11 mouse cellular contexts compared by ENCODE assay signal in the genomic region with DNA sequence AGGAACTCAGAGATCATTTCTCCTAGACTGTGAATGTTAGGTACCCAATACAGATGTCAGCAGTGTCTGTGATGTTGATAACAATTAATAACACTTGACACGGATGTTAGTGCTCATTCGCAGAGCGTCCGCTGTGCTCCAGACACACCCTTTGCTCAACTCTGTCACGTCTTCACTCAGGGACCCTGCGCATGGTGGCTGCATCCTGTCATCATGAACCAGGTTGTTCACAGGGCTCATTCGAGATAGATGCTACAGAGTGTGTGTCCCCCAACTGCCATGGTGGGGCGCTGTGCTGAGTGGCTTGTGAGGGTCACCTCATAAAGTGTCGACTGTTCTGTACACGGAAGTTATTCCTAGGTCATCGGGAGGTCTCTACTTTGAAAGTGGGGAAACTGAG.
DNase-seq lines count a peak whose midpoint lies in the region; ATAC-seq and TF ChIP-seq lines count a peak whose summit lies in the region.
"Had no signal": no experiment of that assay in that cellular context is flagged by ENCODE, and none has a peak within 500 bp of the region (broad histone marks: within the 10 kb centered on the region; RNA-seq: fewer than 3 reads in every experiment).

No protein-coding gene starts in this region.

- TF ChIP-seq POLR2A in limb, embryonic 14.5 days (IDR thresholded peaks at IDR 0.05; ENCODE audit: borderline replicate concordance, extremely low read depth, insufficient read depth, insufficient read length): no peak

- no peaks in the 10 kb centered on the region for H3K9me3 ChIP-seq in kidney, embryonic 16.5 days (ENCODE audit: low read length)
- no peaks in the 10 kb centered on the region for H3K9me3 ChIP-seq in limb, embryonic 14.5 days (ENCODE audit: control insufficient read depth, low read length)
- H3K9me3 ChIP-seq: hindbrain, embryonic 13.5 days; liver, embryonic 13.5 days had no signal

- H3K4me1 ChIP-seq in kidney, embryonic 16.5 days (ENCODE audit: insufficient read depth, low read length): peaks cover 28% of the 10 kb centered on the region
- H3K4me1 ChIP-seq in brown adipose tissue, adult 24 weeks (ENCODE audit: control insufficient read depth, insufficient read depth, insufficient read length, low read length): peaks cover 20% of the 10 kb centered on the region
- H3K4me1 ChIP-seq in limb, embryonic 14.5 days (ENCODE audit: control insufficient read depth, insufficient read depth, low read length): peaks cover 43% of the 10 kb centered on the region

- peak; percentile 34 for DNase-seq in gastrocnemius, postnatal 10 days
- DNase-seq in gastrocnemius, postnatal 14 days: no peak
- no peak for DNase-seq in kidney, postnatal 14 days
- no peak for DNase-seq in limb, embryonic 14.5 days (ENCODE audit: low spot score)
- DNase-seq in left cerebral cortex, postnatal 36 days (ENCODE audit: low spot score in 2 of 2): no peak
- DNase-seq in thymus, postnatal 0 days (ENCODE audit: low spot score): no peak
- DNase-seq: liver, embryonic 13.5 days had no signal

- no peak overlapping the region for H3K4me2 ChIP-seq in kidney, embryonic 16.5 days (replicated peaks; ENCODE audit: low read depth, low read length)
- H3K4me2 ChIP-seq in limb, embryonic 14.5 days (replicated peaks; ENCODE audit: low read depth, low read length, severe bottlenecking): no peak overlapping the region
- H3K4me2 ChIP-seq: hindbrain, embryonic 13.5 days; liver, embryonic 13.5 days had no signal

- intact Hi-C loops in gastrocnemius, postnatal 14 days (cut with DNase I; ENCODE audit: low total_unique reads): no loop called here
- intact Hi-C loops in left cerebral cortex, postnatal 36 days (cut with DNase I): no loop called here

- ATAC-seq in kidney, embryonic 16.5 days (ENCODE audit: low FRiP score, low TSS enrichment): peak; percentile 2; the same call in 1 of the 2 replicates
- ATAC-seq in limb, embryonic 14.5 days (ENCODE audit: low FRiP score, low read depth): no peak
- ATAC-seq: activated CD4-positive, CD25-positive, alpha-beta regulatory T cell, adult 4 months had no signal

- no peaks in the 10 kb centered on the region for H3K36me3 ChIP-seq in kidney, embryonic 16.5 days (ENCODE audit: insufficient read depth, low read length)
- no peaks in the 10 kb centered on the region for H3K36me3 ChIP-seq in limb, embryonic 14.5 days (ENCODE audit: control insufficient read depth, insufficient read depth, low read length)
- H3K36me3 ChIP-seq: hindbrain, embryonic 13.5 days; liver, embryonic 13.5 days had no signal

- no peak overlapping the region for H3K27ac ChIP-seq in kidney, embryonic 16.5 days (ENCODE audit: low read length)
- H3K27ac ChIP-seq in brown adipose tissue, adult 24 weeks (replicated peaks; ENCODE audit: low read depth, low read length): peak overlapping the region; percentile 70
- H3K27ac ChIP-seq in limb, embryonic 14.5 days (replicated peaks; ENCODE audit: low read depth, low read length): peak overlapping the region; percentile 82; the same call in 1 of the 2 replicates
- H3K27ac ChIP-seq: liver, embryonic 13.5 days had no signal

- WGBS in kidney, embryonic 16.5 days: 50% methylated on average over 11 of the region's 11 CpGs
- WGBS in limb, embryonic 14.5 days: 62% methylated on average over 11 of the region's 11 CpGs

- H3K9ac ChIP-seq in kidney, embryonic 16.5 days (replicated peaks; ENCODE audit: low read length): no peak overlapping the region
- H3K9ac ChIP-seq in limb, embryonic 14.5 days (ENCODE audit: low read depth, low read length, severe bottlenecking): no peak overlapping the region
- H3K9ac ChIP-seq: hindbrain, embryonic 13.5 days; liver, embryonic 13.5 days had no signal

- no peak overlapping the region for H3K4me3 ChIP-seq in kidney, embryonic 16.5 days (ENCODE audit: low read length)
- no peak overlapping the region for H3K4me3 ChIP-seq in brown adipose tissue, adult 24 weeks (ENCODE audit: insufficient read depth, low read depth, low read length)
- H3K4me3 ChIP-seq in limb, embryonic 14.5 days (replicated peaks; ENCODE audit: low read length): no peak overlapping the region
- H3K4me3 ChIP-seq: hindbrain, embryonic 13.5 days; liver, embryonic 13.5 days had no signal

- H3K27me3 ChIP-seq in kidney, embryonic 16.5 days (ENCODE audit: insufficient read depth, low read length): no peaks in the 10 kb centered on the region
- no peaks in the 10 kb centered on the region for H3K27me3 ChIP-seq in limb, embryonic 14.5 days (ENCODE audit: control insufficient read depth, insufficient read depth, low read length)
- H3K27me3 ChIP-seq: liver, embryonic 13.5 days had no signal
